Mouse (Mus musculus): ENCODE measurements around the gene Ufd1.

Ufd1 gene

DNA sequence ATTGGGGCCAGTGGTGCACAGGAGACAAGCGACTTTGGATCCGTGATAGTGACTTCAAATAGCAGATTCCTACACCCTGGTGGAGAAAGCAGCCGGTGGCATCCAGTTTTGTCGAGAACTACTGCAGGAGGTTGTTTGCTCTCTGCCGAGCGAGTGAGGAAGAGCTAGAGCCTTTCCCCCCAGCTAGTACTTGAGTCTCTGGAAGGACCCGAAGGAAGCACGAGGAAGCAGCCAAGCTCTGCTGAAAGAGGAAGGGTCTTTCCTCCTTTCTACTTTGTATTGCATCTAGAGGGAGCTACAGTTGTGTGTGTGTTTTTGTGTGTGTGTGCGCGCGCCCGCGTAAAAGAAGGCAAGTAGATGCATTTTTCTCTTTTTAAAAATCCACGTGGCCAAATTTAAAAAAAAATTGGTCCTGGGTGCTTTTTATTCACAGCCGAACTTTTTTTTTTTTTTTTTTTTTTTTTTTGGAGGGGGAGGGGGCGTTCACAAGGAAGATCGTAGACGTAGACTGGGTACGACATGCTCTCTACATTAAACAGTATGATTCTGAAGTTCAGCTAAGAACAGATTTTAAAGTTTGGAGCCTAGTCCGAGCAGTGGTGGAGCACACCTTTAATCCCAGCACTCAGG, 66.6 kb downstream of the Ufd1 start:
- in situ Hi-C loops (cut with MboI; ENCODE audit: unreplicated experiment in 2 of 2), result no loop called here

DNA sequence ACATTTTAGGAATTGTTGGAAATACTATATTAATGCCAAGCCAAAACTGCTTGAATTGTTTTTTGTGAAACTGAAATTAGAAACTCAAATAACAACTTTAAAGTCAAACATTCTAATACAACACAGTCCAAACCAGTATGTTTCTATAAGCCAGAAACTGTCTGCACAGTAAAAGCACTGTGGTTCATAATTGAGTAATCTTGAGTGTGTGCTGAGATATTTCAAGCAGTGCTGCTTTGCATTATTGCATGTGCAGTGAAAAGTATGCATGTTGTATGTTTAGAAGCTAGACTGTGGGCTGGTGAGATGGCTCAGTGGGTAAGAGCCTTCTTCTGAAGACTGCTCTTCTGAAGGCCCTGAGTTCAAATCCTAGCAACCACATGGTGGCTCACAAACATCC, 72.5 kb downstream of the Ufd1 start:
- in situ Hi-C loops (cut with MboI; ENCODE audit: unreplicated experiment in 2 of 2), result no loop called here
